Mouse (Mus musculus): Measurements from ENCODE around the gene Map3k13.

Map3k13 gene

DNA sequence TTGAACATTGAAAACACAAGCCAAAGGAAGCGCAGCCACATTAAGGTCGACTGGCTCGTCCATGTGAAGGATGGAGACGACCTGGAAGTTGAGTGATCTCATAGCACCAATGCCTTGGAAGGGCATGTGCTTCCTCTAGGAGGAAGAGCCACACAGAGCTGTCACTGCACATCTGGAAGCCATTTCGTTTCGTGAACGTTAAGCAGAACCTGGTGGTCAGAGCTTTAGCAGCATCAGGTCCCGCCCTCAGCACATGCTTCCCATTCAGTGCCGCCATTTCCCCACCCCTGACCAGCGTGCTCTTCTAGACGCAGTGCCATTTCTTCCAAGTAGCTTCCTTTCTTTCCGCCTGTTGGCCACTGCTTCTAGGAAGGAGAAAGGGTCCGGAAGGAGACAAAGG, 134.3 kb downstream of the Map3k13 start:
- DNase-seq, result no peak

DNA sequence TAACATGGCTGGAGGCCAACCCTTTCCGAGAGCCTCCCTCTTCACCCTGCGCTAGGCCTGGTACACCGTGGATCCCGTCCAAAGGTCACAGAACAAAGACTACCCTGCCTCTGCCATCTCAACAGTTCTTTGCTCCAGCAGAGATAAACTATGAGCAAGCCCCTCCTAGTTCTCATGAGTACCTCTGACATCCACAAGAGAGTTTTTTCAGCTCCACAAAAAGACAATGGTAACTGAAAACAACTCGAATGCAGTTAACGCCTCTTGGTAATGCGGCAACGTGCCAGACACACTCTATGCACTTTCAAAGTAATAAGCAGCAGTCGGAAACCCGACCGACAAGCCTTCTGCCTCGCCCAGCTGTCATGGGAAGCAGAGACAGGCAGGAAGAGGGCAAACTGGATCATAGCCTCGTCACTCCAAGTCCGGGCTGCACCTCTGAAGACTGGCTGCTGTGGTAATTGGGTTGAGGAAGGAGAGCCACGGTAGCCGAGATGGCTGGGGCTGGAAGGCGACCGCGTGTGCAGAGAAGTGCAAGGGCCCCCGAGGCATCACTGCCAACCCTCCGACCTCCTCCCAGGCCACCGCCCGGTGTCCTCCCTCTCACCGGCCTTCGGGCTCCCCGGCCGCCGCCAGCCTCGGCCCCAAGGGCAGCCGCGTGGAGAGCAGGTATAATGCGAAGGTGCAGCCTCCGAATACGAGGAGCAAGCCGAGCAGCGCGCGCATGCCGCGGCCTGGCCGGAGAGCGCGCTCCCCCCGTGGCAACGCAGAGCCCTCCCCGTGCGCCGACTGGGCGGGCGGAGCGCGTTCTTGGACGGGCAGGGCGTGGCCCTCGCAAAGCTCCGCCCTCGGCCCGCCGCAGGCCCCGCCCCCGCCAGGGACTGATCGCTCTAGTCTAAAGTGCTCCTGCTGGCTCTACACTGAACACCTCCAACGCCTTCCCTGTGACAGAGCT, 152.9 kb downstream of the Map3k13 start, which contains the start of gene Tmem41a:
TSS of gene Tmem41a (minus strand) at position 792 of the 955 bp plus-strand sequence.
- peak; percentile 78 to 91 for DNase-seq

DNA sequence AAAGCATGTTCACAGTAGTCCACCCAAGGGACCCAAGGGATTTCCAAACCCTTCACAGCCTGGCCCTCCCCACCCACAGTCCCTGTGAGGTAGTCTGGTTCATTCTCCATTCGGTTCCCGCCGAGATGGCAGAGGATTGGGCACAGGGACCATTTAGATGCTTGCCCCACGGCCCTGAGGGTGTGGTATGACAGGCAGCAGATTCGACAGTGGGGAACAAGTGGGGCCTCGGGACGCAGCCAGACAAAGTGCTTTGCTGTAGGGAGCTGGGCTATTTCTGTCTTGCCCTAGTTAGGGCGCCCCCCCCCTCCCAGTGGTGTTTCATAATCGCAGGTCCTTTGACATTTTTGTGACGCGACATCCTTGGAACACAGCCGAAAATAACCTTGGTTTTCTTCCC, 161.4 kb downstream of the Map3k13 start:
- no peak for DNase-seq

DNA sequence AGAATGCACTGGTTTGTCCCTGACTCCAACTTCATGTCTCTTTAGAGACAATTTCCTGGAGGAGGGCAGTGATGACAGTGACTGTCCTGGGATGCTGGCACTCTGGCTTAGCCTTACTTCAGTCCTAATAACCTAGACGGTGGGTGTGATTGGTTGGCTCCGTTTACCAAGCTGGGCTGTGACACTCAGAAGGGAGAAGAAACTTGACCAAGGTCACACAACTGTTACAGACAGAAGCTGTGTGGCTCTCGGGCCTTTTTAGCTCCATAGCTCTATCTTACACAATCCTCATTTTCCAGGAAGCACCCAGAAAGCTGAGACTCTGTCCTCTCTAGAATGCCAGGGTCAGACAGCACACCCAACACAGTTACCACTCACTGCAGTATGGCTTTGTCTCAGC, 171.4 kb downstream of the Map3k13 start:
- no peak for DNase-seq

DNA sequence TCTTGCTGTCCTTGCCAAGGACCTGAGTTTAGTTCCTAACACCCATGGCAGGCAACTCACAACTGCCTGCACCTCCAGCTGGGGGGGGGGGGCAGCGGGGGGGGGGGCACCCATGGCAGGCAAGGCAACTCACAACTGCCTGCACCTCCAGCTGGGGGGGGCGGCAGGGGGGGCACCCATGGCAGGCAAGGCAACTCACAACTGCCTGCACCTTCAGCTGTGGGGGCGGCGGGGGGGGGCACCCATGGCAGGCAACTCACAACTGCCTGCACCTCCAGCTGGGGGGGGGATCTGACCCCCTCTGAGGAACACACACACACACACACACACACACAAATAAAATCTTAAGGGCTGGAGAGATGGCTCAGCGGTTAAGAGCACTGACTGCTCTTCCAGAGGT, 175.7 kb downstream of the Map3k13 start:
- DNase-seq, result no peak

DNA sequence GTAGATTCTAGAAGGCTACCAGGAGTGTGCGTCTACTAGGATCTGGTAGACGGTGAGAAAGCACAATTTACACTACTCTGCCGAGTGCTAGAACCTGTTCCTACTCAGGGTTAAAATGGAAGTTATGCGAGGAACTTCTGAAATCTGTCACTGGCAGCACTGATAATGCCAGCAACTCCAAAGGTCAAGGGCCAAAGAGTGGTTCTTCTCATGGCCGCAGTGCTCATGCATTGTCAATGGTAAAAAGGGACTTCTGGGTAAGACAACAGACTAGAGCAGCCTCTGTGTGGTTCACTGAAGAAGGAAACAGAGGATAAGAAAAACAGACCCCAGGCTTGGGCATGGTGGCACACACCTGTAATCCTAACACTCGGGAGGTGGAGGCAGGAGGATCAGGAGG, 176.4 kb downstream of the Map3k13 start:
- no peak for DNase-seq

DNA sequence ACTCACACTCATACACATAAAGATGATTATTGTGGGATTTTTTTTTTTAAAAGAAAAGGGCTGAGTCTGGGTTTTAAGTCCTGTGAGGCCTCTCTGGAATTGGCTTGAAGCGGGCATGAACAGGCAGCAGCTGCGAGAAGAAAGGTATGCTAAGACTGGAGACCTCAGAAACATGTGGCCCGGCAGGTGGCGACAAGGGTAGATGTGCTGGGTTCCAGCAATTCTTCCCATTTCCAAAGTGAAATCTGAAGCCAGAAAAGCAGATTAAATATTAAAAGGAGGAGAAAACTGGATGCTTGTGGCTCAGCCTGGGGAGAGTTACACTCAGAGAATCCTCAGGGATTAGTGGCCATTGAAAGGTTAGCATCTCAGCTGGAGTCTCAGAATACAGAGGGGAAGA, 177.3 kb downstream of the Map3k13 start:
- DNase-seq, result no peak

DNA sequence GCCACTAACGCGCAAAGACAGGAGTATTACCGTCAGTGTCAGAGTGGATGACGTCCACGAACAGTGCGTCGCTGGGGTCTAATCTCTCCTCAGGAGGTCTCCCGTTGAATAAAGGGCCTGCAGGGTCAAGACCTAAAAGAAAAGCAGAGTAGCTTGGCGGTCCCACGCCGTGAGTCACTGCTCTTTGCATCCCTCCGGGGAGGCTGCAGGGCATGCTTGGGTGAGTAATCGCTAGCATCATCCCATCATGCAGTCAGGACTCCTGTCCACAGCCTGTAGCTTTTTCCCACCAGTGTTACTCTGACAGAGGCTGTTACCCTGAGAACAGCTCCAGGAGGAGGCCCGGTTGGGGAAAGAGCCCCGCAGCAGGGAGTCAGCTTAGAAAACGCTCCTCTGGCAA, 182.1 kb downstream of the Map3k13 start:
- no peak for DNase-seq

DNA sequence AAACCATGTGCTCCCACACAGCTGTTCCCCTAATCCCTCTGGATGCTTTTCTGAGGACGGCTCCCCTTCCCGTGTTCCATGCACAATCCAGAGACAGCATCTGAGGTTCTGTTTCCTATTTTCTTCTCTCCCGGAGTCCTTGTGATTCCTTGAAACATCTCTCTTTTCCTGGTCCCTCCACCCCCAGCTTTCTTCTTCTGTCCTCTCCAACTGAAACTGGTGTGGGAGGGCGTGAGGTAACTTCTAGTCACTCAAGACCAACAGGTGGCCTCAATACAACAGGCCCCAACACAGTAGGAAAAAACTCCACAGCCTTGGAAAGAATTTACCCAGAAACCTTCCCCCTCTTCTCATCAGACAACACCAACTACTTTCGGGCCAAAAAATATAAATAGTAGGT, 183.2 kb downstream of the Map3k13 start:
- DNase-seq, result no peak

Measured in spleen, adult 18-20 months (tissue).